Mouse (Mus musculus): ENCODE results near the gene Ppp1r12a.
"Not testable (repeated sequence)": the region's sequence is repeated elsewhere in the genome, so short reads cannot be mapped to it uniquely, and the experiment has no call there.

The Ppp1r12a gene

DNA sequence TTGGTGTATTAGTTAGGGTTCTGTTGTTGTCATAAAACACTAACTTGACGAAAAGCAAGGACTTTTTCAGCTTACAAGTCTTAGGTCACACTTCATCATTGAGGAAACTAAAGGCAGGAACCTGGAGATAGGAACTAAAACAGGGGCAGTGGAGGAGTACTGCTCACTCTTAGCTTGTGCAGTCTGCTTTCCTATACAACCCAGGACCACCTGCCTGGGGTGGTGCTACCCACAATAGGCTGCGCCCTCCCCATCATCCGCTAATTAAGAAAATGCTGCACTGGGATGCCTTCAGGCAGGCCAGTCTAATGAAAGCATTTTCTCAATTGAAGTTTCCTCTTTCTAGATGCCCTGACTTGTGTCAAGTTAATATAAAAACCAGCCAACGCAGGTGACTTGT, 40.1 kb downstream of the Ppp1r12a start:
- no peak for DNase-seq

- DNase-seq, result no peak
These were observed 41.4 kb downstream of the Ppp1r12a start for GRCm38 (mm10) chr10:108203440-108203839.

GRCm38 (mm10) chr10:108209396-108209795, 47.4 kb downstream of the Ppp1r12a start:
- DNase-seq, result no peak

- no peak for DNase-seq
These were observed 62.4 kb downstream of the Ppp1r12a start for GRCm38 (mm10) chr10:108224413-108224812.

GRCm38 (mm10) chr10:108237049-108237448, 75.1 kb downstream of the Ppp1r12a start:
- no peak for DNase-seq

DNA sequence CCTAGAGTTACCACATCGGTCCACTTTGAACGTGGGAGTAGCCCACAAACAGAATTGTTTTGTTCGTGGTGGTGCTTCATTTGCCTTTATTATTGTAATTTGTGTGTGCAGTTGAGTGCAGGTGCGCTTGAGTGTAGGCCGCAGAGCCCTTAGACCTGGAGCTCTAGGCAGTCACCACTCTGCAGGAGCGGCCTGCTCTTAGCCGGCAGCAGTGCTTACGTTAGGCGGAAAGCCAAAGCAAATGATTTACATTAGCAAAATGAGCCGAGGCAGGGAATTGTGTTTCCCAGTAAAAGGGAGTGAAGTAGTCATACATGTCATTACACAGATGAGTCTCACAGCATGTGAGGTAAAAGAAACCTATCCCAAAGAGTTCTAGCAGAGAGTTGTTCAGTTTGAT, 77.1 kb downstream of the Ppp1r12a start:
- DNase-seq, result no peak

DNA sequence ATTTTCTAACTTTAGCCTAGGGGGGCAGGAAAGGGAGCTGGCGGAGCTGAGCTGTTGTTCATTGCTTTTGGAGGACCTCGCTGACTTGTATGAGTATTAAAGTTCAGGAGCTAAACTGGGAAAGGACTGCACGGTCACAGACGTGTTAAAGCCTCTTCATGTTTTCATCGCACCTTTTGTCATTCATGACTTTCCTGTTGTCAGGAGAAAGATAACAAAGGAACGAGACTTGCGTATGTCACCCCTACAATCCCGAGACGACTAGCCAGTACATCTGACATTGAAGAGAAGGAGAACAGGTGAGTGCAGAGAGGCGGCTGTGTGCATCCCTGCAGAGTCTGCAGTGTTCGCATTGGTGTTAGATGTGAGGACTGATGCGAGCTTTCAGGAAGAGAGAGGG, 88.7 kb downstream of the Ppp1r12a start:
- DNase-seq, result no peak

GRCm38 (mm10) chr10:108251181-108251580, 89.2 kb downstream of the Ppp1r12a start:
- DNase-seq, result no peak

DNA sequence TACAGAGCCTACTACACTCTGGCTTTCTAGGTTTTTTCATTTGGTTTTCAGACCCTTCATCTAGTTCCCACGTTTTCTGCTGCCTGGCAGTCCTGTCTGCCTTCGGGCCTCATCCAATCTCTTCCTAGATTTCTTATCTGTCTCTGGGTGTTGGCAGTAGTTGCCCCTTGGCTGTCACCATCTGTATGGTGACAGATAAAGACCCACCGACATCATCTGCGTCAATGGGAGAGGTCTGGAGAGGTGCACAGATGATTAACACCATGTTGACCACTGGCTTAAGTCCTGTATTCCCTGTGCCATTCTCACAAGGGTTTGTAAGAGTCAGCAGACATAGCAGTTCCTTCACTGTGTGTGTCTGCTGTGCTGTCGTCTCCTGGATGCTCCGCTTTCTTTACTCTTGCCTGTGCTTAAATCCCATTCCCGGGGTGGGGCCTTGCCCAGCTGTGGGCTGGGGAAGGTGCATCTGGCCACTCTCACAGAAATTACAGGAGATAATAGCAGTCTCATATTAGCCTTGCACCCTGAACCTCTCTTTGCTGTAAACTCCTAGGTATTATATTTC, 93.9 kb downstream of the Ppp1r12a start:
- DNase-seq, result no peak

DNA sequence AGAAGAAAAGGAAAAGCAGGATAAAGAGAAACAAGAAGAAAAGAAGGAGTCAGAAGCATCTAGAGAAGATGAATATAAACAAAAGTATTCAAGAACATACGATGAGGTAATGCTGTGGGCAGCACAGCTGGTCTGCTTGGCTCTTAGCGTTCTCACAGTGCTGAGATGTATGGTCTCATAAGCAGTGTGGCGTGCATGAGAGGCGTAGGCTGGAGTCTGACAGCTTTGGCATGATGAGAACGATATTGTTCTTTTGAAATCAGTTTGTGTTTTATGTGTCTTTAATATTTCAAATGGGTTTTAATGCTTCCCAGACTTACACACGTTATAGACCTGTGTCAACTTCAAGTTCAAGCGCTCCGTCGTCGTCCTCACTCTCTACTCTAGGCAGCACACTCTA, 98.9 kb downstream of the Ppp1r12a start:
- no peak for DNase-seq

DNA sequence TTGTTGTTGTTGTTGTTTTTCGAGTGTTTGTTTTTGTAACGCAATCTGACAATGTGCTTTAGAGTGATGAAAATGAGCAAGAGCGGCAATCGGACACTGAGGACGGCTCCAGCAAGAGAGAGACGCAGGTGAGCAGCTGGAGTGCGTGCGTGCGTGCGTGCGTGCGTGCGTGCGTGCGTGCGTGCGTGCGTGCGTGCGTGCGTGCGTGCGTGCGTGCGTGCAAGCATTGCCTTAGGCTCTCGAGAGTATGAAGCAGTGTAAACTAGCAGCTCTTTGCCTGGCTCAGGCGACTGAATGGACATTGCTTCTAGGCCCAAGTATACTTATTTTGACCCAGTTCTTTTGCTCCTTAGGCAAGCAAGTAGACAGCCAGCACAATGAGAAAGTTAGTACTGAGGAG, 102.6 kb downstream of the Ppp1r12a start:
- DNase-seq, result no peak

DNA sequence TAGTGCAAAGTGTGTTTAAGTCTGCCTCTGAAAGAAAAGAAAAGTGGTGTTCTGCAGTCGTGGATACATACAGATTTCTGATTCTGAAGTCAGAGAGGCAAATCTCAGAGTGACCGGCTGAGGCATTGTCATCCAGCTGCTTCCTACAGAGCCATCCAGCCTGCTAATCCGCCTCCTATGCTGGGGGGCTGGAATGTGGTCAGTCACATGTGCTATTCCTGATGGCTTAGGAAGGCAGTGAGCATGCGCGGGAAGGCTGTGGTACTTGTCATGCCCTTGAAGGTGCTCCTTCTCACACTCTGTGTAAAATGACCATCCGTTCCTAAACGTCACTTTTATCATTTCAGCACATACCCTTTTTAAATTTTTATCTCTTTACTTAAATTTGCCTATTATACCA, 109.2 kb downstream of the Ppp1r12a start:
- no peak for DNase-seq

GRCm38 (mm10) chr10:108276678-108277077, 114.7 kb downstream of the Ppp1r12a start:
- no peak for DNase-seq

GRCm38 (mm10) chr10:108277198-108277597, 115.2 kb downstream of the Ppp1r12a start:
- no peak for DNase-seq

GRCm38 (mm10) chr10:108281099-108281498, 119.1 kb downstream of the Ppp1r12a start:
- not testable (repeated sequence) for DNase-seq

- no peak for DNase-seq
These were observed 120.4 kb downstream of the Ppp1r12a start for GRCm38 (mm10) chr10:108282351-108282750.

DNA sequence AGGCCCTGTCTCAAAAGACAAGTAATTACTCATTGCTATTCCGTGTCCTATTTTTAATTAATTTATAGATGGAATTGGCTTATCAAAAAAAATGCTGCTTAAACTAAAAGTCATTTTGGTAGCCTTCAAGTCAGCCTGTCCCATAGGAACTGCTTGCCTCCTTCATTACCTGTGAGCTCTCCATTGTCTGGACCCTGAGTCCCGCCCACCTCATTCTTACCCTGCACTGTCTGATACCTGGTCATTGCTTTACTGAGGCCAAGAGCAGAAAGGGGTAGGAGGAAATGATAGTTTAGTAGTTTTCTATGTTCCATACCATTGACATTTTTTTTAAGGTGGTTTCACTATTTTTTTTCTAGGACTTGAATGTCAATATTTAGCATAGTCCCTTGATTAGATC, 121.4 kb downstream of the Ppp1r12a start:
- DNase-seq, result no peak

DNA sequence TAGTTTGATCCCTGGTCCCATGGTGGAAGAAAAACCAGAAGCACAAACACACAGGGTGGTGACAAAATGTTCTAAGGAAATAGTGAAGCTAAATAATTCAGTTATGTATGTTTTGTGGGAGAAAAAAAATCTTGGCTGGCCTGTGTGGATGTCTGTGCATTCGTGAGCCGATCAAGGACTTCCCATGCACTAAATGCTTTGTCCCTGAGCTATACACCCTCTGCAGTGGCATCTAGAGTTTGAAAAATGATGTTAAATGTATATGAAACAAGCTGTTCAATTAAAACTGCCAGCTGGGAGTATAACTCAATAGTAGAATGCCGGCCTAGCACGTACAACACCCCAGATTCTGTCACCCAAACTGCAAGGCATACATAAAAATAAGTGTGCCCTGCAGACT, 121.8 kb downstream of the Ppp1r12a start:
- no peak for DNase-seq

DNA sequence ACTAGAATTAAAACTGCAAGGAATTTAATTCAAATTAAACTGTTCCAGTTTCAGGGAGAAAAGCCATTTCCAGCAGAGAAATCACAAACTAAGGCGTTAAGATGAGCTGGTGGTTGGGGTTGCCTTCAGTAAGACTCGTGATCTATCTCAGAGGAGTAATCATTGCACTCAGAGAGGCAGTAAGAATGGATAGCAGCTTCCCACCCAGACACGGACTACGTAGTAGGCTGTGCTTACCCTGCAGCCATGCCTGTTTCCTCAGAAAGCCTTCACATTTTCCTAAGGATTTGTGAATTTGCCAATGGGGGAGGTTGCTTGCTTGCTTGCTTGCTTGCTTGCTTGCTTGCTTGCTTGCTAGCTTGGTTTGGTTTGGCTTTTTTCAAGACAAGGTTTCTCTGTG, 122.5 kb downstream of the Ppp1r12a start:
- no peak for DNase-seq

DNA sequence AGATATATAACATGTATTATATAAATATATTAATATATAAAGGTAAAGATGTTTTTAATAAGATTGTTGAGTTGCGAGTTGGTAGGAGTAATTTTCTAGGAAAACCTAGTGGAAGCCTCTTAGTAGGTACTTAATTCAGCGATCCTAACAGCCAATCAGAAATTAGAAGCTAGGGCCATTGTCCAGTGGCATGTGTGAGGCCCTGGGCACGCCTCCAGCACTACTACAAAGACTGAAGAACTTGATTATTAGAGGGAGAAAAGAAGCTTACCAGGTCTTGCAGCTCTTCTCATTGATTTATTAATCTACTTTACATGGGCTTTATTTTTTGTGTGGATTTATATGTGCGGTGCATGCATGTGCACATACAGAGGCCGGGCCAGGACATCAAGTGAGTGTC, 123.0 kb downstream of the Ppp1r12a start:
- no peak for DNase-seq

- no peak for DNase-seq
These were observed 124.9 kb downstream of the Ppp1r12a start for GRCm38 (mm10) chr10:108286658-108287437.

GRCm38 (mm10) chr10:108287438-108287801, 125.4 kb downstream of the Ppp1r12a start:
- DNase-seq, result no peak

GRCm38 (mm10) chr10:108290046-108290445, 128.1 kb downstream of the Ppp1r12a start:
- DNase-seq, result no peak

- no peak for DNase-seq
These were observed 129.9 kb downstream of the Ppp1r12a start for GRCm38 (mm10) chr10:108291688-108292471.
